Mouse (Mus musculus) bone marrow, adult 2 months (tissue): ENCODE data around the gene Nudt2.

Experiments
- CTCF ChIP-seq: fragments of 200-500 bp; IDR thresholded peaks from 2 replicates; pipeline ENCODE4 v1.5.1; 2011; ENCODE audit warnings: low read length, control low read depth; ENCODE audit not compliant: control insufficient read depth, insufficient read depth
- POLR2A ChIP-seq: fragments of 200-500 bp; IDR thresholded peaks from 2 replicates; pipeline ENCODE4 v1.6.1; 2011; ENCODE audit warnings: low read depth, mild to moderate bottlenecking, control low read depth, low read length, borderline replicate concordance; ENCODE audit not compliant: control insufficient read depth

DNA sequence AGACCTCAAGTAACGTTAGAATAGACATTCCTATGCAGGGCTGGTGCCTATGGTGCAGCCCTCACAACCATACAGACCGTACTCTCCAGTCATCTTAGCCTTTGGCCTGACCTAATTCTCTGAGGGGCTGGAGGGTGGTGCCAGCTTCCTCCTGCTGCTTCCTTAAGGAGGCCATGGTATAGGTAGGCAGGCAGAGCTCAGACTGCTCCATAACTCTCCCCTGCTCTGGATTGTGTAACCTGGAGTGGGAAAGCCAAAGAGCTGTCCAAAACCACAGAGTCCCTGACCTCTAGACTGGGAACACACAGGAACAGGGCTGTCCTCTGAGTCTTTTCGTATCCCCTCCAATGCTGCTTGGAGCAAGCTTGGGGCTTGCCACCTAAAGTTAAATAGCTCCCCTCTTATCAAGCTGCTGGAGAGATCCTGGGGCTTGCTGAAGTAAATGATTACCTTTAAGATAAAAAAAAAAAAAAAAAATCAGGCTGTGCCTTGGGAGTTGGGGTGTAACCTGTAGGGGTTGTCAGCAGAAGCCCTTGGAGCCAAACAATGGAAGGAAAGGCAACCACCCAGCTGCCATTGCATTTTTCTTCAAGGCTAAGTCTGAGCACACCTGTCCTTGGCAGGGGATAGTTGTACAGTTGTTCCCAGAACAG, 28.6 kb downstream of the Nudt2 start:
- no peak for TF ChIP-seq CTCF
- TF ChIP-seq POLR2A: no peak
